Mouse (Mus musculus): ENCODE measurements around the gene Gpr88.

- TF ChIP-seq CTCF (IDR thresholded peaks at IDR 0.05), result no peak
- TF ChIP-seq EP300 (IDR thresholded peaks at IDR 0.05), result no peak
Measured at GRCm38 (mm10) chr3:116266360-116266759, 13.1 kb upstream of the Gpr88 start.
